Mouse (Mus musculus): ENCODE measurements around the gene Slc25a35. TPM values are rescaled to one million over a fixed set of nuclear protein-coding genes. Genes with fewer than 3 reads are reported as not detected.
"Not testable (repeated sequence)": the region's sequence is repeated elsewhere in the genome, so short reads cannot be mapped to it uniquely, and the experiment has no call there.

The Slc25a35 gene
- total RNA-seq, 2 experiments from 2014 or later = 5.3 to 5.6 TPM

DNA sequence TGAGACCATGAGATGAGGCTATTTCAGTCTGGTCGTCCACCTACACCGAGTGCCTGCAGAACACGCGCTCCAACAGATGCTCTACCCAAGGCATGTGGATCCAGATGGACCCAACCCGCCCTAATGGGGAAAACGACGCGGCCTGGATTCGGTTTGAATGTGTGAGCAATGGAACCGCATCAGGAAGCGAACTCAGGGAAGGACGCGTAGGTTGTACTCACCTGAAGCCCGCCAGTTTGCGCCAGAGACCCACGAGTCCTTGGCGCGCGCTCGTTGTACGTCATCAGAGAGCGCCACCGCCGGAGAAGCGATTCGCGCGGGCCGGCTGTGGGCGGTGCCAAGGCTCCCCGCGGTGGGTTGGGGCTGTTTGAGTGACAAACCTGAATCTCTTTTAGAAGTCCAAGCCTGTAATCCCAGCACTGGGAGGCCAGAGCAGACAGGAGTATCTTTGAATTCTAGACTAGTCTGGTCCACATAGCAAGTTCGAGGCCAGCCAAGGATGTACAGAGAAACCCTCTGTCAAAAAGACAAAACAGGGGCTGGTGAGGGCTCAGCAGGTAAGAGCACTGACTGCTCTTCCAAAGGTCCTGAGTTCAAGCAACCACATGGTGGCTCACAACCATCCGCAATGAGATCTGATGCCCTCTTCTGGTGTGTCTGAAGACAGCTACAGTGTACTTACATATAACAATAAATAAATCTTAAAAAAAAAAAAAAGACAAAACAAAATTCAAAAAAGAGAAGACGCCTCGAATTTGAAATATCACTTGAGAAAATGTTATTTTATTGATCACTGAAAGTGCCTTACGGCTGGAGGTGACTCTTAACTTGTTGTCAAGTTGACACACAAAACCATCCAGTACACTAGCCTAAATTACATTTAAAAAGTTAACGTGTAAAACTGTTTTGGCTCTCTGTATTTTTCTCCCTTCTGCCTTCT, 40.5 kb downstream of the Slc25a35 start, which contains the start of gene Pfas:
TSS of gene Pfas (minus strand) at position 279 of the 940 bp plus-strand sequence.
- peak; percentile 89 for DNase-seq

DNA sequence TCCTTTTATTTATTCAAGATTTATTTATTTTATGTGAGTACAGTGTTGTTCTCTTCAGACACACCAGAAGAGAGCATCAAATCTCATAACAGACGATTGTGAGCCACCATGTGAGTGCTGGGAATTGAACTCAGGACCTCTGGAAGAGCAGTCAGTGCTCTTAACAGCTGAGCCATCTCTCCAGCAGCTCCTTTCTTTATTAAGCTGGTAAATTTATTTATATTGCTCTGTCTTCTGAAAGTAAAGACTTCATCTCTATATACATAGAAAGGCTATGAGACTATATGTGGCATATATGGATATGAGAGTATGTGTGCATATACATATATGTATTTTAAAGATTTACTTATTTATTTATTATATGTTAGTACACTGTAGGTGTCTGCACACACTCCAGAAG, 41.6 kb downstream of the Slc25a35 start:
- DNase-seq = no peak

DNA sequence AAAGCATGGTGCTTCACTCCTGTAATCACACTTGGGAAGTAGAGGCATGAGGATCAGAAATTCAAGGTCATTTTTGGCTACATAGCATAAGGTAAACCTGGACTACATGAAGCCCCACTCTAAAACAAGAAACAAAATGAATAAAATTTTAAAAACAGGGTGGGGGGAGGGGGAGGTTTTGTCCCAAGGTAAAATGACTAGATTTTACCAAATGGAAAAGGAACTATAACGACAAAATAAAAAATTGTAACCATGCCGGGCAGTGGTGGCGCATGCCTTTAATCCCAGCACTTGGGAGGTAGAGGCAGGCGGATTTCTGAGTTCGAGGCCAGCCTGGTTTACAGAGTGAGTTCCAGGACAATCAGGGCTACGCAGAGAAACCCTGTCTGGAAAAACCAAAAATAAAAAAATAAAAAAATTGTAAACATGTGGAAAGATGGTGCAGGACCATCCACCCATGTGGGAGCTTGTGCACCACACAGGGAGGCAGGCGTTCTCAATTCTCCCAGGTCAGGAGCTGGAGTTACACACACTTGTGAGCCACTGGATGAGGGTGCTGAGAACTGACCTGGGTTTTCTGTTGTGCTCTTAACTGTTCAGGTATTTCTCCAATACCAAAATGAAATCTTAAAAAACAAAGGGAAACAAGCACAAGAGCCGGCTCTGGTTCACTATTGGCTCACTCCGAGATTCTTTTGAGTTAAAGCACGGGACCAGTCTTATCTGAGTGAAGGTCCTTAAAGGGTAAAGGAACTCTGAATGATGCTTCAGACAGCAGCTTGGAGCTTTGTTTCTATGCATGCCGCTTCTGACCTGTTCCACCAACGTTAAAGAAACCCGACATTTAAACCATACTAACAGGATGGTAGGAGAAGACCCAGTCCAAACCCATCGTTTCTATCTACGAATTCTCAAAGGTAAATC, 42.7 kb downstream of the Slc25a35 start:
- DNase-seq = no peak

DNA sequence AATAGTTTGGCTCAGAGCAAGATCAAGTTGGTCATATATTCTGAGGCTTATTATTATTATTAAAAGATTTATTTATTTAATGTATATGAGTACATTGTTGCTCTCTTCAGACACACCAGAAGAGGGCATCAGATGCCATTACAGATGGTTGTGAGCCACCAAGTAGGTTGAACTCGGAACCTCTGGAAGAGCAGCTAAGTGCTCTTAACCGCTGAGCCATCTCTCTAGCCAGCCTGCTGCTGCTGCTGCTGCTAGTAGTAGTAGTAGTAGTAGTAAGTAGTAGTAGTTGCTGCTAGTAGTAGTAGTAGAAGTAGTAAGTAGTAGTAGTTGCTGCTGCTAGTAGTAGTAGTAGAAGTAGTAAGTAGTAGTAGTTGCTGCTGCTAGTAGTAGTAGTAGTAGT, 43.5 kb downstream of the Slc25a35 start:
- not testable (repeated sequence) for DNase-seq

GRCm38 (mm10) chr11:69012071-69012601, 44.2 kb downstream of the Slc25a35 start:
- DNase-seq = peak; percentile 86

DNA sequence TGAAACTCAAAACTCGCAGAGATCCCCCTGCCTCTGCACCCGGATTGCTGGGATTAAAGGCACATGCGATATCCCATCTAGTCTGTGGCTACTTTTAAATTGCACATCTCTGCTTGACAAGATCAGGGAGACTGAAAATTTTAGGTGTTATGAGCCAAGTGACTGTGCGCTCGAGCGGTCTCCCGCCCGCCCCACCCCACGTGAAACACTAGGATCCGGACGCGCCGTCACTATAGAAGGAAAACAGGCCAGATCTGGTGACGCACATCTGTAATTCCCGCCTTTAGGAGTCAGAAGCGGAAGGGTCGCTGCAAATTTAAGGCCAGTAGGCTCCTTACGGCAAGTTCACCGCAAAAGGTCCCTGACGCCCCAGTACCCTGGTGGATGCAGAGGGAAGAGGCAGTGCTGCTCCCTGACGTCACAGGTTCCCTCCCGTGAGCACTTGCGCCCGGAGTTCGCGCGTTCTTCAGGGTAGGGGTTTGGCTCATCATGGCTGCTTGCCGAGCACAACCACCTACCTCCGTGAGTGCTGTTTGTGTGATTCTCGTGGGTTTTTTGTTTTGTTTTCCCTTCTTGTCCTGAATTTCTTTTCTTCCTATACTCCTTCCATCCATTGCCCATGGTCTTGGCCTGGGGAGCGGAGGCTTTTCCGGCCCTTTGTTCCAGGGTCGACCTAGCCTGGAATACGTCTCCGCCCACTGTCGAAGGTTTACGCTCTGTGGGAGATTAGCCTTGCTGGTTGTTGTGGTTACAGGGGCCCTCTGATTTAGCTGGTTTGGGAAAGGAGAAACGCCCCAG, 47.9 kb downstream of the Slc25a35 start, which contains the start of gene Ctc1:
TSS of gene Ctc1 (plus strand) at position 268 of the 798 bp plus-strand sequence.
- peak; percentile 90 to 91 for DNase-seq

- no peak for DNase-seq
These were observed 48.8 kb downstream of the Slc25a35 start for GRCm38 (mm10) chr11:69016755-69017154.

DNA sequence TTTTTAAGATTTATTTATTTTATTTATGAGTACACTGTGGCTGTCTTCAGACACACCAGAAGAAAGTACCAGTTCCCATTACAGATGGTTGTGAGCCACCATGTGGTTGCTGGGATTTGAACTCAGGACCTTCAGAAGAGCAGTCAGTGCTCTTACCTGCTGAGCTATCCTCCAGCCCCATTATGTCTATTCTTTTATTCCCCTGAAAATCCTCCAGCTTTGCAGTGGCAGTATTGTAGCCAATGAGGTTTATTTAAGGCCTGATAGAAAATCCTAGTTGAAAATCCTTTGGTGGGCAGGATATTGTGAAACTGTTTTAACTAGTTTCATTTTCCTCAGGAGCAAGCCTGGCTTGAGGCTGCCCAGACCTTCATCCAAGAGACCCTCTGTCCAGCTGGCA, 52.8 kb downstream of the Slc25a35 start:
- DNase-seq = no peak

Small RNA genes lying within 50 kb of the gene (microRNA-seq; reads per million reads assigned to microRNA genes)
- gene Mir3062 = 0.60 to 0.63 reads per million in 2 experiments

Other genes starting within 250 kb of the Slc25a35 start
- 10 to 100 TPM; 90.5 to 93.2 TPM for gene Ndel1, start 96.3 kb upstream of the Slc25a35 start, total RNA-seq (2021)
- not detected for gene Rnf222, start 79.6 kb upstream of the Slc25a35 start, total RNA-seq (2021)
- 100 to 1,000 TPM; 738 to 741 TPM for gene Rpl26, start 66.5 kb upstream of the Slc25a35 start, total RNA-seq (2021)
- not detected for gene Odf4, start 41.0 kb upstream of the Slc25a35 start, total RNA-seq (2021)
- 10 to 100 TPM in 1 of 2 experiments, 1 to 10 TPM in 1; 7.4 to 10.5 TPM for gene Arhgef15, start 10.7 kb upstream of the Slc25a35 start, total RNA-seq (2021)
- gene Rangrf, start 7.1 kb downstream of the Slc25a35 start, total RNA-seq (2021) = 10 to 100 TPM; 17.6 to 19.7 TPM
- gene Pfas, start 40.3 kb downstream of the Slc25a35 start, total RNA-seq (2021) = 10 to 100 TPM; 22.8 to 28.9 TPM
- 10 to 100 TPM; 31.8 to 32.3 TPM for gene Ctc1, start 47.8 kb downstream of the Slc25a35 start, total RNA-seq (2021)
- gene Aurkb, start 77.5 kb downstream of the Slc25a35 start, total RNA-seq (2021) = 1 to 10 TPM; 1.0 to 1.1 TPM
- gene Borcs6, start 91.6 kb downstream of the Slc25a35 start, total RNA-seq (2021) = 10 to 100 TPM; 27.8 to 30.4 TPM
- gene Tmem107, start 102.7 kb downstream of the Slc25a35 start, total RNA-seq (2021) = 10 to 100 TPM; 20.8 to 24.0 TPM
- gene Vamp2, start 120.4 kb downstream of the Slc25a35 start, total RNA-seq (2021) = 100 to 1,000 TPM; 962 to 984 TPM
- 10 to 100 TPM; 78.2 to 92.8 TPM for gene Per1, start 127.1 kb downstream of the Slc25a35 start, total RNA-seq (2021)
- gene Hes7, start 152.3 kb downstream of the Slc25a35 start, total RNA-seq (2021) = 1 to 10 TPM in 1 of 2 experiments, under 1 TPM in 1; 0.68 to 1.1 TPM
- 1 to 10 TPM in 1 of 2 experiments, under 1 TPM in 1; 0.96 to 1.2 TPM for gene 9130213A22Rik, start 154.5 kb downstream of the Slc25a35 start, total RNA-seq (2021)
- 1 to 10 TPM; 6.6 to 6.9 TPM for gene Aloxe3, start 157.8 kb downstream of the Slc25a35 start, total RNA-seq (2021)
- gene Alox12b, start 188.9 kb downstream of the Slc25a35 start, total RNA-seq (2021) = 1 to 10 TPM; 5.8 to 7.4 TPM
- gene Alox8, start 229.7 kb downstream of the Slc25a35 start, total RNA-seq (2021) = 1 to 10 TPM; 5.8 to 7.2 TPM

Data from layer of hippocampus, postnatal 36 days (tissue).